Mouse (Mus musculus) testis, adult 2 months (tissue): ENCODE results near the gene Mast4.

Source experiments
- CTCF ChIP-seq: fragments of 200-500 bp; IDR thresholded peaks from 2 replicates; pipeline ENCODE4 v1.5.1; 2012; ENCODE audit warnings: low read depth, mild to moderate bottlenecking, inconsistent platforms, low read length, moderate library complexity; ENCODE audit not compliant: control insufficient read depth, insufficient read depth, insufficient replicate concordance
- POLR2A ChIP-seq: fragments of 200-500 bp; IDR thresholded peaks from 2 replicates; pipeline ENCODE4 v1.6.1; 2012; ENCODE audit warnings: low read depth, mild to moderate bottlenecking, inconsistent platforms, low read length, moderate library complexity; ENCODE audit not compliant: control insufficient read depth

DNA sequence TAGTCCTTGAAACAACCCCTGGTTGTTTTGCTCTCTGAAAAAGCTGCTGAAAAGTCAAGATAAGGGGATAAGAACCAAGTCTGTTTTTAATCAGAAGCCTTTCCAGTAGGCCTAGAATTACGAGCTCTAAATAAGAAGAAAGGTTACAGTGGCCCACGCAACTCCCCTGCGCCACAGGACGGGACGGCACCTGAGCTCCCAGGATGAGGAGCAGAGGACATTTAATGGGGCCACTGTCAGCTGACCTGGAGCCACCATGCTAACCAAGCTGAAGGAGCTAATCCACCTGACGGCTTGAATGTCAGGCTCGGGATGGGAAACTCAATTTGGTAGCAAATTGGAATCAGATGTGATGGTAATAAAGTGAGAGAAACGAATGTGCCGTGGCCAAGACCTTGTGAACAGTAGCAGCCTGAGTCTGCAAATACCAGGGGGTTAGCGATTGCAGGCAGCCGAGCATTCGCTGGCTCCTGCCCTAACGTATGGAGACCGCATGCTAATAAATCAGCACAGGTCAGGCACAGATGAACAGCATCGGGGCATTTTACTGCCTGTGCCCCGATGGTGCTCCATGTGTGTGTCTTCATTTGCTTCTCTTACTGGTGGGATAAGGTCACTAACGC is 306.7 kb downstream of the Mast4 start:
- TF ChIP-seq CTCF: no peak
- no peak for TF ChIP-seq POLR2A
